Mouse (Mus musculus) forebrain, embryonic 15.5 days (tissue): ENCODE data around the gene Gpr89. TPM values are rescaled to one million over a fixed set of nuclear protein-coding genes. Genes with fewer than 3 reads are reported as not detected.

Source experiments
- ATAC-seq: fragments of 200-750 bp; cut with Nextera tagmentation; replicated peaks from 2 replicates; pipeline ENCODE4 v1.8.0; 2017; ENCODE audit warnings: mild to moderate bottlenecking, moderate TSS enrichment, moderate library complexity
- H3K27ac ChIP-seq: fragments of 300-500 bp; sonication (generic); replicated peaks from 2 replicates; pipeline ENCODE4 v1.5.1; 2015; ENCODE audit warnings: mild to moderate bottlenecking, inconsistent platforms
- H3K27me3 ChIP-seq: fragments of 300-500 bp; sonication (generic); 2 replicates; pipeline ENCODE4 v1.6.1; 2015; ENCODE audit warnings: inconsistent platforms
- H3K36me3 ChIP-seq: fragments of 300-500 bp; sonication (generic); 2 replicates; pipeline ENCODE4 v1.6.1; 2015; ENCODE audit warnings: mild to moderate bottlenecking, inconsistent platforms
- H3K4me1 ChIP-seq: fragments of 300-500 bp; sonication (generic); 2 replicates; pipeline ENCODE4 v1.6.1; 2015; ENCODE audit warnings: inconsistent platforms
- H3K4me2 ChIP-seq: fragments of 300-500 bp; sonication (generic); replicated peaks from 2 replicates; pipeline ENCODE4 v1.6.1; 2015; ENCODE audit warnings: mild to moderate bottlenecking, inconsistent platforms
- H3K4me3 ChIP-seq: fragments of 300-500 bp; sonication (generic); 2 replicates; pipeline ENCODE4 v1.5.1; 2015; ENCODE audit warnings: mild to moderate bottlenecking, inconsistent platforms
- H3K9ac ChIP-seq: fragments of 300-500 bp; sonication (generic); replicated peaks from 2 replicates; pipeline ENCODE4 v1.6.1; 2015; ENCODE audit warnings: mild to moderate bottlenecking, inconsistent platforms
- H3K9me3 ChIP-seq: fragments of 300-500 bp; sonication (generic); 2 replicates; pipeline ENCODE4 v1.6.1; 2016; ENCODE audit warnings: inconsistent platforms
- WGBS: fragments of 180-500 bp; shearing (Covaris S2); methylation state at CpG from one replicate; pipeline ENCODE4 v1.1.7; 2015; ENCODE audit warnings: mixed read lengths; 5-methylcytosine and 5-hydroxymethylcytosine counted together
- polyA plus RNA-seq: library from polyadenylated mRNA; unstranded; fragments of >200 nt; fragmentation: Nextera tagmentation; extraction: Ambion mirVana; gene quantifications from 2 replicates; pipeline ENCODE4 v1.2.1, GENCODE M21; 2015

Gpr89 gene
- polyA plus RNA-seq, 1 experiment from 2014 or later: 36.3 TPM

- no peaks in the 10 kb centered on the region for H3K36me3 ChIP-seq
- no peak for ATAC-seq
- H3K9me3 ChIP-seq: no peaks in the 10 kb centered on the region
- no peak overlapping the region for H3K9ac ChIP-seq
- WGBS: 89% methylated on average over 7 of the region's 7 CpGs
- no peaks in the 10 kb centered on the region for H3K27me3 ChIP-seq
- H3K4me2 ChIP-seq: no peak overlapping the region
- H3K4me1 ChIP-seq: no peaks in the 10 kb centered on the region
- H3K4me3 ChIP-seq: no peak overlapping the region
- H3K27ac ChIP-seq: no peak overlapping the region
Observed at GRCm38 (mm10) chr3:96834587-96835348, 70.4 kb downstream of the Gpr89 start.

- Histone ChIP-seq H3K36me3 (no peaks in the 10 kb centered on the region), H3K27me3 (no peaks in the 10 kb centered on the region), H3K4me3 (no peak overlapping the region), H3K4me1 (no peaks in the 10 kb centered on the region), H3K9ac (no peak overlapping the region), H3K27ac (no peak overlapping the region), H3K9me3 (no peaks in the 10 kb centered on the region), H3K4me2 (no peak overlapping the region)
- WGBS: 35% methylated on average over 5 of the region's 5 CpGs
- no peak for ATAC-seq
Observed at GRCm38 (mm10) chr3:96832930-96833329, 72.2 kb downstream of the Gpr89 start.

- H3K27ac ChIP-seq: no peak overlapping the region
- H3K4me2 ChIP-seq: no peak overlapping the region
- H3K9me3 ChIP-seq: no peaks in the 10 kb centered on the region
- H3K36me3 ChIP-seq: no peaks in the 10 kb centered on the region
- WGBS: 77% methylated on average over 10 of the region's 10 CpGs
- ATAC-seq: no peak
- H3K4me3 ChIP-seq: no peak overlapping the region
- no peaks in the 10 kb centered on the region for H3K4me1 ChIP-seq
- no peaks in the 10 kb centered on the region for H3K27me3 ChIP-seq
- no peak overlapping the region for H3K9ac ChIP-seq
Observed at GRCm38 (mm10) chr3:96829856-96830255, 75.3 kb downstream of the Gpr89 start.

GRCm38 (mm10) chr3:96828984-96829383, 76.2 kb downstream of the Gpr89 start, which contains the start of the genes Pdzk1 and Cd160:
TSS of gene Pdzk1 (plus strand) at chr3:96829284.
TSS of gene Cd160 (minus strand) at chr3:96829351.
- no peaks in the 10 kb centered on the region for H3K36me3 ChIP-seq
- H3K4me3 ChIP-seq: no peak within 1 kb of the TSS
- H3K9me3 ChIP-seq: no peaks in the 10 kb centered on the region
- H3K9ac ChIP-seq: no peak within 1 kb of the TSS
- H3K27ac ChIP-seq: no peak within 1 kb of the TSS
- H3K27me3 ChIP-seq: no peaks in the 10 kb centered on the region
- 85% methylated on average over 1 of the region's 1 CpGs for WGBS
- no peak within 1 kb of the TSS; the same call in 1 of the 2 replicates for H3K4me2 ChIP-seq
- no peak for ATAC-seq
- no peaks in the 10 kb centered on the region for H3K4me1 ChIP-seq

GRCm38 (mm10) chr3:96828308-96828864, 76.8 kb downstream of the Gpr89 start:
- no peak overlapping the region for H3K9ac ChIP-seq
- H3K9me3 ChIP-seq: no peaks in the 10 kb centered on the region
- H3K4me2 ChIP-seq: no peak overlapping the region; the same call in 1 of the 2 replicates
- no peaks in the 10 kb centered on the region for H3K4me1 ChIP-seq
- peak; percentile 66; the same call in 1 of the 2 replicates for ATAC-seq
- H3K4me3 ChIP-seq: no peak overlapping the region
- no peaks in the 10 kb centered on the region for H3K36me3 ChIP-seq
- no peaks in the 10 kb centered on the region for H3K27me3 ChIP-seq
- 25% methylated on average over 15 of the region's 15 CpGs for WGBS
- H3K27ac ChIP-seq: no peak overlapping the region

GRCm38 (mm10) chr3:96825261-96825660, 79.9 kb downstream of the Gpr89 start:
- WGBS: 39% methylated on average over 11 of the region's 11 CpGs

GRCm38 (mm10) chr3:96824614-96825013, 80.5 kb downstream of the Gpr89 start:
- ATAC-seq: no peak
- no peak overlapping the region for H3K9ac ChIP-seq
- WGBS: 71% methylated on average over 12 of the region's 12 CpGs

More at GRCm38 (mm10) chr3:96825261-96825660, 79.9 kb downstream of the Gpr89 start:
- no peaks in the 10 kb centered on the region for H3K27me3 ChIP-seq
- no peak overlapping the region for H3K4me3 ChIP-seq
- no peak for ATAC-seq
- no peak overlapping the region for H3K27ac ChIP-seq
- no peak overlapping the region for H3K4me2 ChIP-seq
- no peak overlapping the region for H3K9ac ChIP-seq
- H3K36me3 ChIP-seq: no peaks in the 10 kb centered on the region
- no peaks in the 10 kb centered on the region for H3K4me1 ChIP-seq
- H3K9me3 ChIP-seq: no peaks in the 10 kb centered on the region

GRCm38 (mm10) chr3:96823701-96824100, 81.4 kb downstream of the Gpr89 start:
- Histone ChIP-seq H3K27ac (no peak overlapping the region), H3K4me3 (no peak overlapping the region), H3K4me2 (no peak overlapping the region), H3K9ac (no peak overlapping the region), H3K4me1 (no peaks in the 10 kb centered on the region), H3K36me3 (no peaks in the 10 kb centered on the region), H3K27me3 (no peaks in the 10 kb centered on the region), H3K9me3 (no peaks in the 10 kb centered on the region)
- no peak for ATAC-seq
- 66% methylated on average over 3 of the region's 3 CpGs for WGBS

More at GRCm38 (mm10) chr3:96824614-96825013, 80.5 kb downstream of the Gpr89 start:
- H3K27ac ChIP-seq: no peak overlapping the region
- H3K27me3 ChIP-seq: no peaks in the 10 kb centered on the region
- no peaks in the 10 kb centered on the region for H3K4me1 ChIP-seq
- no peak overlapping the region for H3K4me2 ChIP-seq
- no peaks in the 10 kb centered on the region for H3K36me3 ChIP-seq
- H3K9me3 ChIP-seq: no peaks in the 10 kb centered on the region
- no peak overlapping the region for H3K4me3 ChIP-seq

- Histone ChIP-seq H3K36me3 (no peaks in the 10 kb centered on the region), H3K4me2 (no peak overlapping the region), H3K9ac (no peak overlapping the region), H3K27me3 (no peaks in the 10 kb centered on the region), H3K4me1 (no peaks in the 10 kb centered on the region), H3K9me3 (no peaks in the 10 kb centered on the region), H3K27ac (no peak overlapping the region), H3K4me3 (no peak overlapping the region)
- 87% methylated on average over 4 of the region's 4 CpGs for WGBS
- ATAC-seq: no peak
Observed at GRCm38 (mm10) chr3:96821581-96821980, 83.6 kb downstream of the Gpr89 start.

- no peak for ATAC-seq
- H3K4me3 ChIP-seq: no peak overlapping the region
- no peaks in the 10 kb centered on the region for H3K36me3 ChIP-seq
- H3K9ac ChIP-seq: no peak overlapping the region
- 78% methylated on average over 6 of the region's 6 CpGs for WGBS
- no peak overlapping the region for H3K4me2 ChIP-seq
- H3K4me1 ChIP-seq: no peaks in the 10 kb centered on the region
- no peak overlapping the region for H3K27ac ChIP-seq
- no peaks in the 10 kb centered on the region for H3K9me3 ChIP-seq
- H3K27me3 ChIP-seq: no peaks in the 10 kb centered on the region
Observed at GRCm38 (mm10) chr3:96820116-96820915, 84.8 kb downstream of the Gpr89 start.
